Mouse (Mus musculus) liver, embryonic 15.5 days (tissue): ENCODE results near the gene Abl1. TPM values are rescaled to one million over a fixed set of nuclear protein-coding genes. Genes with fewer than 3 reads are reported as not detected.
"Not testable (repeated sequence)": the region's sequence is repeated elsewhere in the genome, so short reads cannot be mapped to it uniquely, and the experiment has no call there.

Source experiments
- ATAC-seq: fragments of 200-750 bp; cut with Nextera tagmentation; 2 replicates; pipeline ENCODE4 v1.8.0; 2017; ENCODE audit warnings: moderate number of reproducible peaks, mild to moderate bottlenecking, moderate library complexity; ENCODE audit not compliant: insufficient read depth
- H3K27ac ChIP-seq: fragments of 300-500 bp; sonication (generic); replicated peaks from 2 replicates; pipeline ENCODE4 v1.5.1; 2015; ENCODE audit warnings: mild to moderate bottlenecking, inconsistent platforms
- H3K27me3 ChIP-seq: fragments of 300-500 bp; sonication (generic); 2 replicates; pipeline ENCODE4 v1.6.1; 2015; ENCODE audit warnings: mild to moderate bottlenecking, inconsistent platforms
- H3K36me3 ChIP-seq: fragments of 300-500 bp; sonication (generic); replicated peaks from 2 replicates; pipeline ENCODE4 v1.6.1; 2015; ENCODE audit warnings: moderate library complexity, mild to moderate bottlenecking, inconsistent platforms
- H3K4me1 ChIP-seq: fragments of 300-500 bp; sonication (generic); replicated peaks from 2 replicates; pipeline ENCODE4 v1.6.1; 2015; ENCODE audit warnings: inconsistent platforms
- H3K4me2 ChIP-seq: fragments of 300-500 bp; sonication (generic); 2 replicates; pipeline ENCODE4 v1.6.1; 2015; ENCODE audit warnings: moderate library complexity, mild to moderate bottlenecking, inconsistent platforms
- H3K4me3 ChIP-seq: fragments of 300-500 bp; sonication (generic); replicated peaks from 2 replicates; pipeline ENCODE4 v1.5.1; 2015; ENCODE audit warnings: mild to moderate bottlenecking, inconsistent platforms
- H3K9ac ChIP-seq: fragments of 300-500 bp; sonication (generic); 2 replicates; pipeline ENCODE4 v1.6.1; 2015; ENCODE audit warnings: moderate library complexity, mild to moderate bottlenecking, inconsistent platforms
- H3K9me3 ChIP-seq: fragments of 300-500 bp; sonication (generic); replicated peaks from 2 replicates; pipeline ENCODE4 v1.6.1; 2016; ENCODE audit warnings: inconsistent platforms
- WGBS: fragments of 180-500 bp; shearing (Covaris S2); methylation state at CpG from one replicate; pipeline ENCODE4 v1.1.7; 2015; ENCODE audit warnings: mixed read lengths; ENCODE audit not compliant: insufficient replicate concordance; 5-methylcytosine and 5-hydroxymethylcytosine counted together
- polyA plus RNA-seq: library from polyadenylated mRNA; unstranded; fragments of >200 nt; fragmentation: Nextera tagmentation; extraction: Ambion mirVana; gene quantifications from 2 replicates; pipeline ENCODE4 v1.2.1, GENCODE M21; 2015

The Abl1 gene
- polyA plus RNA-seq, 1 experiment from 2014 or later = 5.9 TPM

GRCm38 (mm10) chr2:31656374-31656773, 31.8 kb upstream of the Abl1 start:
- H3K4me3 ChIP-seq = no peak overlapping the region
- H3K27me3 ChIP-seq = peaks cover 80% of the 10 kb centered on the region
- no peak overlapping the region for H3K4me2 ChIP-seq
- H3K36me3 ChIP-seq = no peaks in the 10 kb centered on the region
- peaks cover 9% of the 10 kb centered on the region for H3K4me1 ChIP-seq
- no peaks in the 10 kb centered on the region for H3K9me3 ChIP-seq
- 65% methylated on average over 7 of the region's 7 CpGs for WGBS
- no peak overlapping the region for H3K27ac ChIP-seq
- ATAC-seq = no peak
- H3K9ac ChIP-seq = no peak overlapping the region

- no peak overlapping the region for H3K4me2 ChIP-seq
Measured at GRCm38 (mm10) chr2:31662939-31663803, 25.0 kb upstream of the Abl1 start.

GRCm38 (mm10) chr2:31663804-31664180, 24.4 kb upstream of the Abl1 start:
- peaks cover 35% of the 10 kb centered on the region for H3K27me3 ChIP-seq

More at GRCm38 (mm10) chr2:31662939-31663803, 25.0 kb upstream of the Abl1 start:
- Histone ChIP-seq H3K4me1 (no peaks in the 10 kb centered on the region; the same call in 1 of the 2 replicates), H3K36me3 (no peaks in the 10 kb centered on the region), H3K9me3 (no peaks in the 10 kb centered on the region), H3K9ac (no peak overlapping the region), H3K27me3 (peaks cover 42% of the 10 kb centered on the region), H3K27ac (no peak overlapping the region), H3K4me3 (no peak overlapping the region)
- 48% methylated on average over 8 of the region's 8 CpGs for WGBS
- no peak for ATAC-seq

GRCm38 (mm10) chr2:31667332-31667731, 20.8 kb upstream of the Abl1 start:
- WGBS = 25% methylated on average over 4 of the region's 4 CpGs
- H3K27me3 ChIP-seq = peaks cover 17% of the 10 kb centered on the region
- H3K4me2 ChIP-seq = no peak overlapping the region
- peaks cover 12% of the 10 kb centered on the region for H3K4me1 ChIP-seq
- peaks cover 2% of the 10 kb centered on the region; the same call in 1 of the 2 replicates for H3K36me3 ChIP-seq
- no peak overlapping the region for H3K27ac ChIP-seq
- no peak overlapping the region for H3K4me3 ChIP-seq
- no peak overlapping the region for H3K9ac ChIP-seq
- ATAC-seq = no peak
- H3K9me3 ChIP-seq = no peaks in the 10 kb centered on the region

More at GRCm38 (mm10) chr2:31663804-31664180, 24.4 kb upstream of the Abl1 start:
- H3K4me1 ChIP-seq = no peaks in the 10 kb centered on the region; the same call in 1 of the 2 replicates
- H3K4me3 ChIP-seq = no peak overlapping the region
- WGBS = 75% methylated on average over 1 of the region's 1 CpGs
- no peaks in the 10 kb centered on the region for H3K9me3 ChIP-seq
- H3K4me2 ChIP-seq = no peak overlapping the region
- H3K27ac ChIP-seq = no peak overlapping the region
- no peaks in the 10 kb centered on the region for H3K36me3 ChIP-seq
- H3K9ac ChIP-seq = no peak overlapping the region
- no peak for ATAC-seq

- peak within 1 kb of the TSS; percentile 70 for H3K9ac ChIP-seq
- H3K27me3 ChIP-seq = 0 out of 2 replicates have a peak, but pooled peaks cover 5% of the 10 kb centered on the region
- peaks cover 34% of the 10 kb centered on the region for H3K36me3 ChIP-seq
- H3K4me2 ChIP-seq = peak within 1 kb of the TSS; percentile 79
- H3K4me1 ChIP-seq = peaks cover 22% of the 10 kb centered on the region
- no peaks in the 10 kb centered on the region for H3K9me3 ChIP-seq
- H3K4me3 ChIP-seq = peak within 1 kb of the TSS; percentile 76
- ATAC-seq = peak; percentile 97
- WGBS = under 1% methylated on average over 27 of the region's 27 CpGs
- peak within 1 kb of the TSS; percentile 66 for H3K27ac ChIP-seq
Measured at GRCm38 (mm10) chr2:31670551-31671035, 17.6 kb upstream of the Abl1 start, which contains the start of gene Exosc2. Gene Exosc2 (plus strand): TSS chr2:31670715.

DNA sequence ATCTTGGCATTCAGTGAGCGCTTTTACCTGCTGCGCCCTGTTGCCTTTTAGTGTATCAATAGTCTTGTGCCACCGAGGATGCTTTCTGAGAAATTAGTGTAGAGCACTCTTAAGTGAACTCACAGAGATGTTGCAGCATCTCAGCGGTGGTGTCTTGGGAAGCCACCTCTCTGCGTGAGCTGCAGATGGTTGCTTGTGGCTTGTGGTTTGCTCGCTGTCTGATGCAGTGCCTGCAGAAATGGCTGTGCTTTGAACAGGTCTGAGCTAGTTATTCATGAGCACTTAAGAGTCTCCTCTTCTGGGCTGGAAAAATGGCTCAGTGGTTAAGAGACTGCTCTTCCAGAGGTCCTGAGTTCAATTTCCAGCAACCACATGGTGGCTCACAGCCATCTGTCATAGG, 9.5 kb upstream of the Abl1 start:
- no peak overlapping the region for H3K9ac ChIP-seq
- H3K27ac ChIP-seq = no peak overlapping the region
- 74% methylated on average over 6 of the region's 6 CpGs for WGBS
- H3K4me1 ChIP-seq = no peaks in the 10 kb centered on the region
- H3K27me3 ChIP-seq = no peaks in the 10 kb centered on the region
- H3K36me3 ChIP-seq = peaks cover 76% of the 10 kb centered on the region
- no peak overlapping the region for H3K4me2 ChIP-seq
- no peaks in the 10 kb centered on the region for H3K9me3 ChIP-seq
- no peak overlapping the region for H3K4me3 ChIP-seq
- no peak for ATAC-seq

- not testable (repeated sequence) for H3K4me3 ChIP-seq, H3K4me1 ChIP-seq, H3K27ac ChIP-seq, H3K9ac ChIP-seq, H3K9me3 ChIP-seq, H3K27me3 ChIP-seq, H3K4me2 ChIP-seq, ATAC-seq
- H3K36me3 ChIP-seq = peaks cover 51% of the 10 kb centered on the region
- 69% methylated on average over 15 of the region's 15 CpGs for WGBS
Measured at GRCm38 (mm10) chr2:31681051-31681707, 7.0 kb upstream of the Abl1 start.

DNA sequence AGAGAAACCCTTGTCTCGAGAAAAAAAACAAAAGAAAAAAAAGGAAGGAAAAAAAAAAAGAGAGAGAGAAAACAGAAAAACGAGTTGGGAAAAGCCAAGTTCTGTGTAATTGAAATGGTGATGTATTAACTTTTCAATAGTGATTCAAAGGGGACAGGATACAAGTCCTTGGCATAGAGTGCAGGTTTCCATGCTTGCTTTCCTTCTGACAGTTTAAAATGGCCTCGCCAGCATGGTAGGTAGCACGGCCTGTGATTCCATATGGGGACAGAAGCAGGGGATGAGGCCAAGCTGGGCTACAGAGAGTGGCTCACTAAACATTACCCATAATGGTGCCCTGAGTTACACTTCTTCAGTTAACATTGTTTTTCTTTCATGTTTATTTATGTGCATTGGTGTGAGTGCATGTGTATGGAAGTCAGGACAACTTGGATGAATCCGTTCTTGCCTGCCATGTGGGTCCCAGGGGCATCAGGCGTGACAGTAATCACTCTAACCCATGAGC, 6.4 kb upstream of the Abl1 start:
- Histone ChIP-seq H3K4me2 (no peak overlapping the region), H3K27ac (no peak overlapping the region), H3K9me3 (no peaks in the 10 kb centered on the region), H3K4me1 (no peaks in the 10 kb centered on the region), H3K27me3 (no peaks in the 10 kb centered on the region), H3K9ac (no peak overlapping the region), H3K36me3 (peaks cover 44% of the 10 kb centered on the region), H3K4me3 (no peak overlapping the region)
- 74% methylated on average over 6 of the region's 6 CpGs for WGBS
- no peak for ATAC-seq

DNA sequence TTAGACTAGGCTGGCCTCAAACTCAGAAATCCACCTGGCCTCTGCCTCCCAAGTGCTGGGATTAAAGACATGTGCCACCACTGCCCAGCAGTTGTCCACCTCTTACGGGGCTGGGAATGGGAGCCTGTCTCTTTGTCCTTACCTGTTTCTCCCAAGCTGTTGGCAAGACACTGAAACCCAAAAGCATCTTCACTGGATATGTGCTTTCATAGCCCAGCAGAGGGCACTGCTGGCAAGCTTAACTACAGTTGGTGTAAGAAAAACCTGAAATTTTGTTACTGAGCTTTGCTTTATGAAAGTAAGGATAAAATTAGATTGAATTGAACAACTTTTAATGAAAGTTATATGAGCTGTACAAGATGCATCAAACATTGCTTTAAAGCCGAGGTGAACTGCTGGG, 4.5 kb upstream of the Abl1 start:
- no peaks in the 10 kb centered on the region for H3K27me3 ChIP-seq
- H3K9me3 ChIP-seq = no peaks in the 10 kb centered on the region
- no peak overlapping the region for H3K4me3 ChIP-seq
- H3K4me2 ChIP-seq = no peak overlapping the region
- 18% methylated on average over 2 of the region's 2 CpGs for WGBS
- H3K9ac ChIP-seq = no peak overlapping the region
- no peak overlapping the region for H3K27ac ChIP-seq
- peaks cover 26% of the 10 kb centered on the region for H3K36me3 ChIP-seq
- H3K4me1 ChIP-seq = peaks cover 10% of the 10 kb centered on the region
- no peak for ATAC-seq

DNA sequence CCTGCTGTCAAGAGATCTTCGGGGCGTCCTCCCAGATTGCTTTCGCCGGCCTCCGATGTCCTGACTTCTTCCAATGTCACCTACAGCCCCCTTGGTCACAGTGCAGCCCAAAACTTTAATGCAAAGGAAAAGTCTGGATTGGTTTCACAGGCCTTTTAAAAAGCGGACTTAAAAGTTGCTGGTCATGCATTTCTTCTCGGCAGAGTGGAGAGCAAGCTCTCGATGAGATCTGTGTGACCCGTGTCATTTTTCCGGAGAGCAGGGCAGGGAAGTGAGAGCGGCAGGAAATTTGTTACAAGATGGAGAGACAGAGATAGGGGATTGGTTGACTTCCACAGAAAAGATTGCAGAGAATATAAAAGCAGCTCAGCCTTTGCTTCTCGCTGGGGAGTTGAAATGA, 869 bp downstream of the Abl1 start:
- H3K36me3 ChIP-seq = 0 out of 2 replicates have a peak, but pooled peaks cover 3% of the 10 kb centered on the region
- no peaks in the 10 kb centered on the region for H3K27me3 ChIP-seq
- no peaks in the 10 kb centered on the region for H3K9me3 ChIP-seq
- H3K27ac ChIP-seq = peak overlapping the region; percentile 97
- H3K4me1 ChIP-seq = peaks cover 41% of the 10 kb centered on the region
- ATAC-seq = no peak
- H3K9ac ChIP-seq = peak overlapping the region; percentile 96
- peak overlapping the region; percentile 86 for H3K4me2 ChIP-seq
- under 1% methylated on average over 12 of the region's 12 CpGs for WGBS
- peak overlapping the region; percentile 95 for H3K4me3 ChIP-seq

GRCm38 (mm10) chr2:31690063-31690462, 1.9 kb downstream of the Abl1 start:
- H3K9me3 ChIP-seq = no peaks in the 10 kb centered on the region
- no peaks in the 10 kb centered on the region for H3K27me3 ChIP-seq
- WGBS = 34% methylated on average over 3 of the region's 3 CpGs
- peak overlapping the region; percentile 95 for H3K4me3 ChIP-seq
- peaks cover 7% of the 10 kb centered on the region; the same call in 1 of the 2 replicates for H3K36me3 ChIP-seq
- H3K4me2 ChIP-seq = peak overlapping the region; percentile 86
- peak overlapping the region; percentile 96; the same call in 1 of the 2 replicates for H3K9ac ChIP-seq
- no peak overlapping the region for H3K27ac ChIP-seq
- peaks cover 41% of the 10 kb centered on the region for H3K4me1 ChIP-seq
- ATAC-seq = no peak
